Mouse (Mus musculus): ENCODE results near the gene Usp29.

GRCm38 (mm10) chr7:6929286-6929685 is 198.9 kb downstream of the Usp29 start:
- no peak for TF ChIP-seq CTCF (conservative IDR thresholded peaks at IDR 0.05; ENCODE audit: low read length)
- TF ChIP-seq NANOG (IDR thresholded peaks at IDR 0.05; ENCODE audit: borderline replicate concordance, low read length), result no peak
- TF ChIP-seq POU5F1 (IDR thresholded peaks at IDR 0.05; ENCODE audit: borderline replicate concordance, low read length), result no peak
